Mouse (Mus musculus) cerebral cortex, adult 2 months (tissue): Measurements from ENCODE around the gene Gsx1.

ENCODE experiments used
- WGBS: fragments of 180-500 bp; shearing (Covaris S2); methylation state at CpG from one replicate; pipeline ENCODE4 v1.1.7; 2018; 5-methylcytosine and 5-hydroxymethylcytosine counted together

Gene Gsx1

GRCm38 (mm10) chr5:147207852-147208251 lies 19.4 kb downstream of the Gsx1 start:
- 96% methylated on average over 20 of the region's 20 CpGs for WGBS

- WGBS, result 59% methylated on average over 2 of the region's 2 CpGs
These were observed 20.0 kb downstream of the Gsx1 start for GRCm38 (mm10) chr5:147208471-147208870.

- WGBS, result 19% methylated on average over 25 of the region's 25 CpGs
These were observed 39.0 kb downstream of the Gsx1 start for GRCm38 (mm10) chr5:147227354-147228112.

- 88% methylated on average over 21 of the region's 21 CpGs for WGBS
These were observed 47.2 kb downstream of the Gsx1 start for GRCm38 (mm10) chr5:147235406-147236309.
